In the genomic region with DNA sequence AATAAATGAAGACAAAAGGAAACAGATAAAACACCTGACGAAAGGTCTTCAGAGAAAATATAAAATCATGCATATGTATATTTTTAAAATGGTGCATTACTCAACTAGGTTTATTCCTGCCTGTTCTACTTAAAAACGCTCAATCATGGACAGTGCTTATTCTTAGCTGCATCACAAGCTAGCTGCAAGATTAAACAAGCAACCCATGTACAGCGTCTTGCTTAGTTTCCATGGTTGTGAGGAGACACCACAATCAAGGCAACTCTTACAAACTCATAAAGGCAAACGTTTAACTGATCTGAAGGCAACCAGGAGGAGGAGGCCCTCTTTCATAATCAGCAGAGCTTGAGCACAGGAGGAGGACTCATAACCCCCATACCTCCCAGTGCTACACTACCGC, we compare ENCODE assay signal across 20 mouse cellular contexts.
DNase-seq lines count a peak whose midpoint lies in the region; ATAC-seq and TF ChIP-seq lines count a peak whose summit lies in the region.
"Had no signal": no experiment of that assay in that cellular context is flagged by ENCODE, and none has a peak within 500 bp of the region (broad histone marks: within the 10 kb centered on the region; RNA-seq: fewer than 3 reads in every experiment).

No protein-coding gene starts in this region.

- H3K4me3 ChIP-seq in left cerebral cortex, adult 2 months, result no peak overlapping the region

- intact Hi-C loops in left cerebral cortex, adult 2 months (cut with DNase I), result no loop called here

- H3K27ac ChIP-seq in left cerebral cortex, adult 2 months, result peak overlapping the region; percentile 59; the same call in 1 of the 2 replicates

- no peak for TF ChIP-seq CTCF in left cerebral cortex, adult 2 months (IDR thresholded peaks at IDR 0.05)

- DNase-seq in frontal cortex, postnatal 14 days (ENCODE audit: low spot score in 2 of 2), result no peak
- DNase-seq in left cerebral cortex, adult 2 months (ENCODE audit: extremely low spot score in 1 of 2, low spot score in 2 of 2), result no peak
- no peak for DNase-seq in left cerebral cortex, adult 8-10 months (ENCODE audit: low spot score in 2 of 2)
- peak; percentile 35 for DNase-seq in brain, adult 2 months (ENCODE audit: low read depth, low spot score)
- DNase-seq in spleen, postnatal 14 days (ENCODE audit: low spot score in 2 of 2), result no peak
- DNase-seq: adrenal gland, adult 2 months; adrenal gland, adult 8-10 months; adrenal gland, postnatal 10 days; adrenal gland, postnatal 14 days; adrenal gland, postnatal 25 days; adrenal gland, postnatal 36 days; B cell, adult 2 months; cerebellum, adult 11 months; cerebellum, adult 11-12 months; cerebellum, adult 18-20 months; cerebellum, adult 2 months had no signal

- peak; percentile 73 for ATAC-seq in frontal cortex, adult (ENCODE audit: low TSS enrichment)
- ATAC-seq: activated CD4-positive, CD25-positive, alpha-beta regulatory T cell, adult 4 months; CD4-positive, CD25-positive, alpha-beta regulatory T cell, adult 4 months; Patski had no signal
